Mouse (Mus musculus): Measurements from ENCODE around the gene Obscn. TPM values are rescaled to one million over a fixed set of nuclear protein-coding genes. Genes with fewer than 3 reads are reported as not detected.

Obscn gene
- polyA plus RNA-seq, 1 experiment from 2014 or later, result 2.4 TPM

DNA sequence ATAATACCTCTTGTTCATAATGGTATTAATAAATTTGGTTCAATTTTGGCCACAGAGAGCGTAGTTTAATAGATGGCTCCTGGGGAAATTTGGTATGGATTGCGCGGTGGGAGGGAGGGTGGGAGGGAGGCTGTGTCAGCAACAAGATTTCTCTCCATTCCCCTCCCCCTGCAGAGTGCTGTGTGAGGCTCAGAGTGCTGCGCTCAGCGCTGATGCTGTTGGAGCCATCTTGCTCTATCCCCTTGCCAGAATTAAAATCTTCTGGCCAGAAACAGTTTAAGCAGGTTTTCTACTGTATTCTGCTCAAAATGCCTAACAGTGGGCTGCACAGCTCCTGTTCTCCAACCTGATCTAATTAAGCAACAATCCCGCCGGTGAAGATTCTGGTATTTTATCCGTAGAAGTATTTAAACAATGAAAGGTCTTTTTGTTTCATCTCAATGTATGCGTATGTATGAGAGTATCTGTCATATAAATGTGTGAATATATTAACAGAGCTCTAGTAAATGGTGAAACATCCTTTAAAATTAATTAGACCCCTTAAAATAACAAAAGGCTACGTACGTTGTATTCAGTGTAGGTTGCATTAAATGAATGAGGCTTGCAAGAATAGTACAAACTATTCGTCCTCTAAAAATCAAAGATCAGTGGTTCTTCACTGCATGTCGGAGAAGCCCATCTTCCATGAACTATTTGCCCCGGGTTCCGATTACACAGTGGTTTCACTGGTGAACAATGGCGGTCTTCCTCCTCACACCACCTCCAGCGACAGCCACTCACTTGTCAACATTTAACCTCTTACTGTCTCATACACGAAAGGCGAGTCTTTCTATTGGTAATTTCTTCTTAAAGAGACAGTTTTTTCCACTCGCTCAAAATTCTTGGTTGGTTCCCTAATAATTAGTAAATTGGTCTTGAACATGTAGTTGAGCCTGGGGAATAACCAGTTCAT is 186.4 kb downstream of the Obscn start:
- WGBS, result 7% methylated on average over 20 of the region's 20 CpGs
- peaks cover 8% of the 10 kb centered on the region for H3K27me3 ChIP-seq
- H3K27ac ChIP-seq (replicated peaks), result peak overlapping the region; percentile 86
- peaks cover 29% of the 10 kb centered on the region for H3K4me1 ChIP-seq
- peak overlapping the region; percentile 65 for H3K4me2 ChIP-seq (replicated peaks)
- peak overlapping the region; percentile 42; the same call in 1 of the 2 replicates for H3K9ac ChIP-seq
- H3K9me3 ChIP-seq (replicated peaks), result no peaks in the 10 kb centered on the region
- ATAC-seq (ENCODE audit: insufficient number of reproducible peaks, low FRiP score, low TSS enrichment, low read depth), result no peak
- H3K4me3 ChIP-seq (replicated peaks), result peak overlapping the region; percentile 46
- no peaks in the 10 kb centered on the region for H3K36me3 ChIP-seq

DNA sequence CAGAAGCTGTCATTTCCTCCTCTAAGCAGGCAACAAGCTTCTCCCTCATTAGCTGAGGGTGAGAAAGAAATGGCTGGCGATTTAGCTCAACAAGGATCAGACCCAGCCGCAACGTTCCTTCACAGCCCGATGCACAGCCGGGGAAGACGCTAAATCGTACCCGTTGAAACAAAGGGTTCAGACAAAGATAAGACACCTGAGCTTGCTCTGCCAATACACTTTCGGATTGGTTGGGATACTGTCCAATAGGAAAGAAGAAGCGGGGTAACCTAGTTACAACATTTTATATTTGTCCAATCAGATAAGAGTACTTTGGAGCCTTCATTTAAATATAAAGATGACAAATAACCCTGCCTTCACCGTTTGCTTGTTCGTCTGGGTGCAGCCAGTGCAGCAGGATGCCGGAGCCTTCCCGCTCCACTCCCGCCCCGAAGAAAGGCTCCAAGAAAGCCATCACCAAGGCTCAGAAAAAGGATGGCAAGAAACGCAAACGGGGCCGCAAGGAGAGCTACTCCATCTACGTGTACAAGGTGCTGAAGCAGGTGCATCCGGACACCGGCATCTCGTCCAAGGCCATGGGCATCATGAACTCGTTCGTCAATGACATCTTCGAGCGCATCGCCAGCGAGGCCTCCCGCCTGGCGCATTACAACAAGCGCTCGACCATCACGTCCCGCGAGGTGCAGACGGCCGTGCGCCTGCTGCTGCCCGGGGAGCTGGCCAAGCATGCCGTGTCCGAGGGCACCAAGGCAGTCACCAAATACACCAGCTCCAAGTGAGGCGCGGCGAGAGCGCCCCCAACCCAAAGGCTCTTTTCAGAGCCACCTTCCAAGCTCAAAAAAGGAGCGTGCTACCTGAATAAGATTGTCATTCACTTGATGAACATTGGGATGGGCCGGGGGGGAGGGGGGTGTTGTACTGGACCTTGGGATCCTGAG is 187.4 kb downstream of the Obscn start, which contains the start of gene Hist3h2ba:
TSS of gene Hist3h2ba (plus strand) at position 379 of the 938 bp plus-strand sequence.
- H3K9me3 ChIP-seq (replicated peaks), result no peaks in the 10 kb centered on the region
- peak within 1 kb of the TSS; percentile 65 for H3K4me2 ChIP-seq (replicated peaks)
- H3K27ac ChIP-seq (replicated peaks), result peak within 1 kb of the TSS; percentile 86
- H3K27me3 ChIP-seq, result peaks cover 8% of the 10 kb centered on the region
- H3K36me3 ChIP-seq, result no peaks in the 10 kb centered on the region
- H3K4me3 ChIP-seq (replicated peaks), result peak within 1 kb of the TSS; percentile 46
- WGBS, result under 1% methylated on average over 48 of the region's 48 CpGs
- peak within 1 kb of the TSS; percentile 42; the same call in 1 of the 2 replicates for H3K9ac ChIP-seq
- peak; percentile 88 for ATAC-seq (ENCODE audit: insufficient number of reproducible peaks, low FRiP score, low TSS enrichment, low read depth)
- H3K4me1 ChIP-seq, result peaks cover 28% of the 10 kb centered on the region

DNA sequence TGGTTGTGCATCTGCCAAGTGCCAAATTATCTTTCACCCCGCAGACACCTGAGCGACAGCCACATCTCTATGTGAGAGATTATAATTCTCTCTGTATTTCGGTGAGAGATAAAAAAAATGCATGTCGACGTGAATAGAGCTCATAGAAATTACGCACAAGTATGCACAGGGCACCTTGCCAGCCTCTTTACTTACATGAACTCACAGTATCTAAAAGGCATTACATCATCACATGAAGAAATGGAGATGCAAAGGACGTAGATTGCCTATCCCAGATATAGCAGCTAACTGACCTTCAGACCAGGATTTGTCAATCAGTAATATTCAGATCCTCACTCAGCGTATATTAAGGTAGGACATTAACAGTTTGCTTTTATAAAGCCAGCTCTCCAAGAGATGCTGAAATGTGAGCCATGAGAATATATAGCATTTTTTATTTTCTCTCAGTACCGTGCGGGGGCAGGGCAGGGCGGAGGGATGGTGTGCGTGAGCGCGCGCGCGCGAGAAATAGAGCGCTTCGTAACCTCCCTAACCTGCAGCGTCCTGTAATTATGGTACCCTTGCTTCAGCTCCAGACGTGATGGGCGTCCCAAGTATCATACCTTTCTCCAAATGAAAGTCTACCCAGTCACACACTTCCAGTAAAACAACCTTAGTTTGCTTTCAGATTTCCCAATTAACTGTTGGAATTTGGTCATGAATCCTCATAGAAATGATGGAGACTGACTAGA is 188.2 kb downstream of the Obscn start:
- 14% methylated on average over 23 of the region's 23 CpGs for WGBS
- peaks cover 8% of the 10 kb centered on the region for H3K27me3 ChIP-seq

DNA sequence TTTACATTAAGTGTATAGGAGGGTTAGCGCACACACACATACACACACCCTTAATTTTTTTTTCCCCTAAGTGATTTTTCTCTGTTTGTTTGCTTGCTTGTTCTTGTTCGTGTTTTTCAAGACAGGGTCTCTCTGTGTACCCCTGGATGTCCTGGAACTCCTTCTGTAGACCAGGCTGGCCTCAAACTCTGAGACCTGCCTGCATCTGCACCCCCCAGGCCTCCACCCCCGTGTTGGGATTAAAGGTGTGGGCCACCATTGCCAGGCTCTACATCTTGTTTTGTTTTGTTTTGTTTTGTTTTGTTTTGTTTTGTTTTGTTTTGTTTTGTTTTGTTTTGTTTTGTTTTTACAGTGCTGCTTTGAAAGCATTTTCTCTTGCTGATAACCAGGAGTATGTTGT is 188.9 kb downstream of the Obscn start:
- H3K9ac ChIP-seq, result no peak overlapping the region
- no peak for ATAC-seq (ENCODE audit: insufficient number of reproducible peaks, low FRiP score, low TSS enrichment, low read depth)
- H3K4me2 ChIP-seq (replicated peaks), result no peak overlapping the region
- no peak overlapping the region for H3K27ac ChIP-seq (replicated peaks)
- H3K4me3 ChIP-seq (replicated peaks), result no peak overlapping the region
- 77% methylated on average over 3 of the region's 3 CpGs for WGBS
- peaks cover 8% of the 10 kb centered on the region for H3K27me3 ChIP-seq
- H3K36me3 ChIP-seq, result no peaks in the 10 kb centered on the region
- H3K9me3 ChIP-seq (replicated peaks), result no peaks in the 10 kb centered on the region
- H3K4me1 ChIP-seq, result peaks cover 17% of the 10 kb centered on the region

More for the DNA sequence above, 188.2 kb downstream of the Obscn start:
- H3K4me1 ChIP-seq, result peaks cover 19% of the 10 kb centered on the region
- H3K36me3 ChIP-seq, result no peaks in the 10 kb centered on the region
- peak overlapping the region; percentile 86 for H3K27ac ChIP-seq (replicated peaks)
- peak overlapping the region; percentile 65 for H3K4me2 ChIP-seq (replicated peaks)
- peak overlapping the region; percentile 46 for H3K4me3 ChIP-seq (replicated peaks)
- no peaks in the 10 kb centered on the region for H3K9me3 ChIP-seq (replicated peaks)
- peak; percentile 60 for ATAC-seq (ENCODE audit: insufficient number of reproducible peaks, low FRiP score, low TSS enrichment, low read depth)
- H3K9ac ChIP-seq, result no peak overlapping the region

Small RNA genes lying within 50 kb of the gene (microRNA-seq; reads per million reads assigned to microRNA genes)
- gene Gm44313 (ENCODE audit: borderline number of aligned reads), result not detected

Other genes with a start within 250 kb of the Obscn start
- 6.7 and 8.0 TPM in 2 replicates for gene Zfp39, start 232.2 kb downstream of the Obscn start, polyA plus RNA-seq (2015; fragmentation: Nextera tagmentation; extraction: Ambion mirVana)
- gene Btnl10, start 218.5 kb downstream of the Obscn start, polyA plus RNA-seq (2015; fragmentation: Nextera tagmentation; extraction: Ambion mirVana), result not detected in 2 replicates
- 243 and 249 TPM in 2 replicates for gene Rnf187, start 197.5 kb downstream of the Obscn start, polyA plus RNA-seq (2015; fragmentation: Nextera tagmentation; extraction: Ambion mirVana)
- 43.6 and 55.8 TPM in 2 replicates for gene Hist3h2ba, start 187.5 kb downstream of the Obscn start, polyA plus RNA-seq (2015; fragmentation: Nextera tagmentation; extraction: Ambion mirVana)
- gene Hist3h2a, start 181.7 kb downstream of the Obscn start, polyA plus RNA-seq (2015; fragmentation: Nextera tagmentation; extraction: Ambion mirVana), result 37.0 and 38.3 TPM in 2 replicates
- 0.42 and 0.59 TPM in 2 replicates for gene Trim17, start 181.7 kb downstream of the Obscn start, polyA plus RNA-seq (2015; fragmentation: Nextera tagmentation; extraction: Ambion mirVana)
- gene Trim11, start 158.3 kb downstream of the Obscn start, polyA plus RNA-seq (2015; fragmentation: Nextera tagmentation; extraction: Ambion mirVana), result 23.3 and 24.1 TPM in 2 replicates
- gene Iba57, start 27.3 kb upstream of the Obscn start, polyA plus RNA-seq (2015; fragmentation: Nextera tagmentation; extraction: Ambion mirVana), result 5.4 and 6.5 TPM in 2 replicates
- 0.52 and 0.74 TPM in 2 replicates for gene Gjc2, start 46.8 kb upstream of the Obscn start, polyA plus RNA-seq (2015; fragmentation: Nextera tagmentation; extraction: Ambion mirVana)
- gene Guk1, start 55.8 kb upstream of the Obscn start, polyA plus RNA-seq (2015; fragmentation: Nextera tagmentation; extraction: Ambion mirVana), result 111 and 113 TPM in 2 replicates
- 82.3 and 82.8 TPM in 2 replicates for gene Mrpl55, start 66.1 kb upstream of the Obscn start, polyA plus RNA-seq (2015; fragmentation: Nextera tagmentation; extraction: Ambion mirVana)
- gene 2310033P09Rik, start 71.9 kb upstream of the Obscn start, polyA plus RNA-seq (2015; fragmentation: Nextera tagmentation; extraction: Ambion mirVana), result 30.6 and 31.3 TPM in 2 replicates
- gene Arf1, start 91.9 kb upstream of the Obscn start, polyA plus RNA-seq (2015; fragmentation: Nextera tagmentation; extraction: Ambion mirVana), result 718 and 720 TPM in 2 replicates
- 2.5 and 3.4 TPM in 2 replicates for gene Wnt3a, start 154.3 kb upstream of the Obscn start, polyA plus RNA-seq (2015; fragmentation: Nextera tagmentation; extraction: Ambion mirVana)
- gene Wnt9a, start 170.5 kb upstream of the Obscn start, polyA plus RNA-seq (2015; fragmentation: Nextera tagmentation; extraction: Ambion mirVana), result 7.0 and 8.5 TPM in 2 replicates
- not detected in 2 replicates for gene Prss38, start 239.3 kb upstream of the Obscn start, polyA plus RNA-seq (2015; fragmentation: Nextera tagmentation; extraction: Ambion mirVana)